Mouse (Mus musculus) intestine, embryonic 14.5 days (tissue): ENCODE data around the gene Hunk. TPM values are rescaled to one million over a fixed set of nuclear protein-coding genes. Genes with fewer than 3 reads are reported as not detected.

ENCODE experiments used
- ATAC-seq: fragments of 200-750 bp; cut with Nextera tagmentation; replicated peaks from 2 replicates; pipeline ENCODE4 v1.8.0; 2017; ENCODE audit warnings: low read depth, moderate number of reproducible peaks, moderate TSS enrichment, moderate library complexity; ENCODE audit not compliant: low FRiP score, low TSS enrichment
- DNase-seq: peaks from one replicate; pipeline ENCODE4 v3.0.0-alpha.2; 2018; ENCODE audit warnings: low spot score
- H3K27ac ChIP-seq: fragments of 300-500 bp; sonication (generic); 2 replicates; pipeline ENCODE4 v1.5.1; 2014; ENCODE audit warnings: low read depth, mild to moderate bottlenecking, control low read depth
- H3K27me3 ChIP-seq: fragments of 300-500 bp; sonication (generic); replicated peaks from 2 replicates; pipeline ENCODE4 v1.6.1; 2014; ENCODE audit warnings: low read length, control low read depth; ENCODE audit not compliant: control insufficient read depth, insufficient read depth
- H3K36me3 ChIP-seq: fragments of 300-500 bp; sonication (generic); 2 replicates; pipeline ENCODE4 v1.6.1; 2014; ENCODE audit warnings: low read length, control low read depth; ENCODE audit not compliant: control insufficient read depth, insufficient read depth
- H3K4me1 ChIP-seq: fragments of 300-500 bp; sonication (generic); replicated peaks from 2 replicates; pipeline ENCODE4 v1.6.1; 2014; ENCODE audit warnings: low read length, control low read depth, mixed read lengths; ENCODE audit not compliant: control insufficient read depth, insufficient read depth
- H3K4me2 ChIP-seq: fragments of 300-500 bp; sonication (generic); 2 replicates; pipeline ENCODE4 v1.6.1; 2014; ENCODE audit warnings: low read length
- H3K4me3 ChIP-seq: fragments of 300-500 bp; sonication (generic); 2 replicates; pipeline ENCODE4 v1.5.1; 2014; ENCODE audit warnings: low read depth, low read length, control low read depth, mixed read lengths
- H3K9ac ChIP-seq: fragments of 300-500 bp; sonication (generic); 2 replicates; pipeline ENCODE4 v1.6.1; 2014; ENCODE audit warnings: mild to moderate bottlenecking, low read length
- H3K9me3 ChIP-seq: fragments of 300-500 bp; sonication (generic); 2 replicates; pipeline ENCODE4 v1.6.1; 2016; ENCODE audit warnings: low read length, control low read depth; ENCODE audit not compliant: control insufficient read depth
- WGBS: fragments of 180-500 bp; shearing (Covaris S2); extraction: QIAGEN DNeasy Blood & Tissue Kit; methylation state at CpG from one replicate; pipeline ENCODE4 v1.1.7; 2014; 5-methylcytosine and 5-hydroxymethylcytosine counted together
- polyA plus RNA-seq: library from polyadenylated mRNA; unstranded; fragments of >200 nt; fragmentation: Nextera tagmentation; extraction: Ambion mirVana; gene quantifications from 2 replicates; pipeline ENCODE4 v1.2.1, GENCODE M21; 2014

Gene Hunk
- polyA plus RNA-seq, 1 experiment from 2014 or later, result 11.0 TPM

GRCm38 (mm10) chr16:90547996-90548395 lies 162.2 kb downstream of the Hunk start:
- Histone ChIP-seq H3K9ac (no peak overlapping the region), H3K27me3 (no peaks in the 10 kb centered on the region), H3K36me3 (no peaks in the 10 kb centered on the region), H3K27ac (no peak overlapping the region), H3K4me3 (no peak overlapping the region), H3K9me3 (no peaks in the 10 kb centered on the region), H3K4me1 (peaks cover 12% of the 10 kb centered on the region; the same call in 1 of the 2 replicates), H3K4me2 (no peak overlapping the region)
- ATAC-seq, result no peak
- DNase-seq, result no peak
- 76% methylated on average over 9 of the region's 9 CpGs for WGBS

Other genes starting within 250 kb of the Hunk start
- gene Tiam1, start 242.2 kb upstream of the Hunk start, polyA plus RNA-seq, result 21.4 and 23.3 TPM in 2 replicates
- 1,317 and 1,355 TPM in 2 replicates for gene Sod1, start 165.3 kb upstream of the Hunk start, polyA plus RNA-seq
- gene Scaf4, start 101.5 kb upstream of the Hunk start, polyA plus RNA-seq, result 27.9 and 28.2 TPM in 2 replicates